In the genomic region with DNA sequence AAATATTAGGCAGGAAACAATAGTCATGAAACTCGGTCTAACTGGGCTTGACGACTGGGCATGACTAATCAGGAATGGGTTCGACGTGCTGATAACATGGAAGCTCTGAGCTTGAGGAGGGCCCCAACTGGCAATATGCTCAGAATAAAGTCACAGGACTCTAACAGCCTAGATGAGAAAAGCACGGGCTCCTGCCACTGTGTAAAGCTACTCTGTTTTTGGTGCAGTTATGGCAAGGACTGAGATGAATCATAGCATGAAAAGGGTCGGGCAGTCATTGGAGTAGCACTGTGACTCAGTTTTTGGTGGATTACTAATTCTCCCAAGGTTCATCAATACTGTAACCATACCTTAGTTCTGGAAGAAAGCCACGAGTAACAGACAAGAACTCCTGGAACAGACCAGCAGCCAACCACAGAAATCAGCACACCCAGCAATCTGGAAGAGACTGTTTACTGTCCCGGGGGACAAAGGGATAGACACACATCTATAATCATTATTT, we compare ENCODE assay signal across 16 mouse cellular contexts. TPM values are rescaled to one million over a fixed set of nuclear protein-coding genes. Genes with fewer than 3 reads are reported as not detected.
DNase-seq lines count a peak whose midpoint lies in the region; TF ChIP-seq lines count a peak whose summit lies in the region.
"Had no signal": no experiment of that assay in that cellular context is flagged by ENCODE, and none has a peak within 500 bp of the region (broad histone marks: within the 10 kb centered on the region; RNA-seq: fewer than 3 reads in every experiment).

No protein-coding gene starts in this region.

- peak overlapping the region; percentile 71 for H3K4me2 ChIP-seq in myocyte (ENCODE audit: low read depth)
- H3K4me2 ChIP-seq: lung, embryonic 15.5 days had no signal

- no peak overlapping the region for H3K4me3 ChIP-seq in myocyte
- H3K4me3 ChIP-seq: forebrain, embryonic 10.5 days; heart, adult 2 months; lung, embryonic 15.5 days had no signal

- peak; percentile 60 for DNase-seq in adrenal gland, adult 2 months
- no peak for DNase-seq in adrenal gland, postnatal 10 days
- DNase-seq in MN1 (ENCODE audit: low spot score) = peak; percentile 10
- peak; percentile 86 for DNase-seq in fibroblast of lung, adult 2 months (ENCODE audit: low read depth)
- no peak for DNase-seq in left cerebral cortex, adult 9 months (ENCODE audit: low spot score in 2 of 2)
- DNase-seq in kidney, adult 8-10 months = no peak
- DNase-seq in kidney, adult 9 months = no peak
- DNase-seq: heart, adult 2 months; heart, postnatal 36 days; kidney, adult 11 months; thymus, adult 18-20 months had no signal

- no peak overlapping the region for H3ac ChIP-seq in myocyte (ENCODE audit: control insufficient read depth, insufficient read length)

- peaks cover 8% of the 10 kb centered on the region for H3K36me3 ChIP-seq in myocyte (ENCODE audit: control insufficient read depth, insufficient read depth)
- H3K36me3 ChIP-seq: forebrain, embryonic 10.5 days; lung, embryonic 15.5 days had no signal

- TF ChIP-seq POLR2A in myocyte (IDR thresholded peaks at IDR 0.05; ENCODE audit: insufficient read length, low read depth) = no peak

- peaks cover 57% of the 10 kb centered on the region for H3K79me2 ChIP-seq in myocyte (ENCODE audit: control insufficient read depth, insufficient read depth)

- H3K27me3 ChIP-seq in myocyte (ENCODE audit: control insufficient read depth, insufficient read depth, insufficient read length) = no peaks in the 10 kb centered on the region
- H3K27me3 ChIP-seq: lung, embryonic 15.5 days had no signal

TF ChIP-seq in myocyte, 11 proteins besides CTCF, POLR2A, EP300 and RAD21:
- TF ChIP-seq REST (IDR thresholded peaks at IDR 0.05; ENCODE audit: insufficient read depth, insufficient read length) (no peak), CEBPB (IDR thresholded peaks at IDR 0.05; ENCODE audit: insufficient read depth, poor library complexity, severe bottlenecking) (0 out of 2 replicates have a peak, but pooled peaks have one; percentile 1)

RNA-seq across cellular contexts. Expression of a gene that starts 39.9 kb away (rescaled TPM):
- 1 to 10 TPM; 5.9 to 9.1 TPM for total RNA-seq in adrenal gland, adult 2 months (2021)
- 12.4 and 14.0 TPM in 2 replicates for polyA plus RNA-seq in adrenal gland, adult 2 months (2012; rRNA removed)
- total RNA-seq in adrenal gland, postnatal 10 days (2021) = 10 to 100 TPM in 1 of 2 experiments, 1 to 10 TPM in 1; 9.6 to 11.6 TPM
- 15.9 TPM for polyA plus RNA-seq in myocyte (2012; fragmentation: generic; extraction: Trizol)
- total RNA-seq: megakaryocyte-erythroid progenitor cell, adult 5-6 weeks had no signal
- polyA plus RNA-seq: activated CD4-positive, CD25-positive, alpha-beta regulatory T cell, adult 4 months had no signal

Comparison
In these comparisons a context has a peak if more than half of its experiments do, and no peak if none do; other contexts are left out.
1. DNase-seq: peak in adrenal gland, adult 2 months (single experiment), MN1 (single experiment) and fibroblast of lung, adult 2 months (single experiment); none in adrenal gland, postnatal 10 days (single experiment), left cerebral cortex, adult 9 months (0 of 2), kidney, adult 8-10 months (0 of 2) and kidney, adult 9 months (single experiment).